In the genomic region with DNA sequence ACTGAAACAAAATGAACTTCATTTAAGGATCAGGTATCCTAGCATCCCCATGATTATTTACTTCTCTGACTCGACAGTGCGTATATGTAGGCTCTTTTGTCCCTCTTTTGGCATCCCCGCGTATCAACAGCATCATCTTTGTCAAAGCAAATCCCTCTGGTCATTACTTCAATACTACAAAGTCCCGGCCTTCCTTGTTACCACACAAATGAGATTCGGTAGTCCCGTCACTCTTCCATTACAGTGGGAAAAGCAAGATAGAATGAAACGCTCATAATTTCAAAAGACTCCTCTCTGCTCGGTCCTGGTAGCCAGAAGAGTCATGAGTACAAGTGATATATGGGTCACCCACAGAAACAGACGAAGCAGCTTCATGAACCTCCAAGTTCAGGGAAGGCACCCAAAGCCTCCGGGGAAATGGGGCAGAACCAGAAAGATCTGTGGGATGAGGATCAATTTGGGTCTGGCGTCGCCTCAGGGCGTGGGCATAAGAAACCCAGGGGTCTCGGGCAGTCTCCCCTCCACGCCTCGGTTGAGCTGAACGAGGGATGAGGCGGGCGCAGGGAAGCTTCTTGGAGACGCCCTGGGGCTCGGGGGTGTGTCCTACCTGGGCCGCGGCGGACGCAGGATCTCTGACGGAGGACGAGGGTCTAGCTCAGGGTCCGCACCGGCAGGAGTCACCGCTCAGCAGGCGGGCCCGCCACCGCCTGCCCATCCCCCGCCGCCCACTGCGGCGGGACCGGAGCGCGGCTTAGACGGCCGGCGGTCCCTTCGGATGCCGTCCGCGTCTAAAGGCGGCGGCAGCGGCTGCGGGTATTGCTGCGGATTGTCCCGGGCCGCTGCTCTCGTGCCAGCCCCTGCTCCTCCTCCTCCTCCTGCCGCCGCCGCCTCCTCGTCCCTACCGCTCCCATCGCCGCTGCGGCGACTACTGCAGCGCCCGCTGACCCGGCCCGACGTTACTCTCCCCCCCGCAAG, we compare ENCODE assay signal across 8 mouse cellular contexts. TPM values are rescaled to one million over a fixed set of nuclear protein-coding genes. Genes with fewer than 3 reads are reported as not detected.
DNase-seq lines count a peak whose midpoint lies in the region; ATAC-seq lines count a peak whose summit lies in the region.

A gene (minus strand): TSS at position 680 of the 975 bp plus-strand sequence.

- peak; percentile 39 for ATAC-seq in inflammation-experienced regulatory T-cells, adult 6 months
- 0 out of 2 replicates have a peak, but pooled peaks have one; percentile 19 for ATAC-seq in monocyte, adult 5-6 weeks (replicated peaks; ENCODE audit: insufficient number of reproducible peaks, low FRiP score, low TSS enrichment, poor library complexity, severe bottlenecking)

- peak; percentile 44 for DNase-seq in layer of hippocampus, adult 11-12 months (ENCODE audit: low spot score)
- DNase-seq in layer of hippocampus, adult 9-10 months (ENCODE audit: low spot score): no peak
- DNase-seq in cerebellum, adult 9-11 months: peak; percentile 18
- DNase-seq in frontal cortex, postnatal 10 days (ENCODE audit: low spot score in 2 of 2): peak; percentile 27 to 50
- DNase-seq in liver: peak; percentile 80
- peak; percentile 71 for DNase-seq in testis, postnatal 10 days (ENCODE audit: low spot score)

RNA-seq across cellular contexts. Expression of the gene that starts here (rescaled TPM):
- 1 to 10 TPM; 3.1 to 6.4 (median 4.8) TPM for polyA plus RNA-seq in inflammation-experienced regulatory T-cells, adult 6 months (2017; shearing (Covaris generic))
- 10.2 to 23.4 TPM (median 12.2 TPM) in 3 replicates for total RNA-seq in monocyte, adult 5-6 weeks (2017)
